Comparison of ENCODE assay signal across 12 mouse cellular contexts in the genomic region with DNA sequence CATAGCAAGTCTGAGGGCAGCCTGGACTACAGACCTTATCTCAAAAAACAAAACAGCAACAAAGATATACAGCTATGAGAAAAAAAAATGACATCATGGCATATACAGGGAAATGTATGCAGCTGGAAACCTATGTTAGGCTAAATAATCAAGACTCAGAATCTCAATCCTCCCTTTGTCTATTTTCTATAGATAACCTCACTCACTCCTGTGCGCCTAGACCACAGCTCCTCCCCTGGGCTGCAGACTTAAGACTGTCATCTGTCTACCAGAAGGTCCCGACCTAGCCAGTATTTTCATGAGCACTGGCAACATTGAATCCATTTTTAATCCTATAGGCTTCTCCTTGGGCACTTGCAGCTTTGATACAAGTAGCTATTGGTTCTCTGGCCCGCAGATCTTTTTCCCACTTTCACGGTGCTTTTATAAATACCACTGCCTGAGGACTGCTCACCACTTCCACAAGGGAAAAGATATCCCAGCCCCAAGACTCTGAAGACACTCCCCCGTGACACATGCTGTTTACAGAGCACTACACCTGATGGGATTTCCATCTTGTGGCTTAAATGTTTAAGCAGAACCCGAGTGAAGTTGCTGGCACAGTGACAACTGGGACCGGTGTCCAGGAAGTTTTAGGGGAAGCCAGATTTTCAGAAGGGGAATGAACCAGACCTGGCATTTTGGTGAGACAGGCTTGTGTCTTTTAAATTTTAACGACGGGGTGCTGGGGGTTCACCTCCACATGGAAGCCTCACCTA.
DNase-seq lines count a peak whose midpoint lies in the region; ATAC-seq lines count a peak whose summit lies in the region.
"Had no signal": no experiment of that assay in that cellular context is flagged by ENCODE, and none has a peak within 500 bp of the region (broad histone marks: within the 10 kb centered on the region; RNA-seq: fewer than 3 reads in every experiment).

No protein-coding gene starts in this region.

- no peak overlapping the region for H3K4me3 ChIP-seq in heart, embryonic 12.5 days
- H3K4me3 ChIP-seq in midbrain, embryonic 14.5 days (replicated peaks; ENCODE audit: low read depth, low read length) = no peak overlapping the region
- H3K4me3 ChIP-seq in midbrain, embryonic 15.5 days = no peak overlapping the region
- no peak overlapping the region for H3K4me3 ChIP-seq in stomach, embryonic 16.5 days (replicated peaks; ENCODE audit: low read length)
- no peak overlapping the region for H3K4me3 ChIP-seq in hindbrain, embryonic 11.5 days (ENCODE audit: low read depth, low read length)
- H3K4me3 ChIP-seq: liver, embryonic 13.5 days; neural tube, embryonic 12.5 days had no signal

- WGBS in heart, embryonic 12.5 days = 63% methylated on average over 9 of the region's 9 CpGs
- WGBS in midbrain, embryonic 14.5 days = 46% methylated on average over 9 of the region's 9 CpGs
- WGBS in midbrain, embryonic 15.5 days = 45% methylated on average over 9 of the region's 9 CpGs
- 43% methylated on average over 9 of the region's 9 CpGs for WGBS in stomach, embryonic 16.5 days
- 60% methylated on average over 9 of the region's 9 CpGs for WGBS in hindbrain, embryonic 11.5 days

- H3K4me1 ChIP-seq in heart, embryonic 12.5 days (replicated peaks) = peaks cover 20% of the 10 kb centered on the region
- H3K4me1 ChIP-seq in midbrain, embryonic 14.5 days (ENCODE audit: control insufficient read depth, insufficient read depth, low read length) = peaks cover 31% of the 10 kb centered on the region
- H3K4me1 ChIP-seq in midbrain, embryonic 15.5 days = peaks cover 16% of the 10 kb centered on the region
- H3K4me1 ChIP-seq in stomach, embryonic 16.5 days (ENCODE audit: control insufficient read depth, insufficient read depth, low read length) = peaks cover 34% of the 10 kb centered on the region
- H3K4me1 ChIP-seq in hindbrain, embryonic 11.5 days (replicated peaks; ENCODE audit: control insufficient read depth, insufficient read depth, low read length) = no peaks in the 10 kb centered on the region

- no peaks in the 10 kb centered on the region for H3K27me3 ChIP-seq in heart, embryonic 12.5 days (replicated peaks)
- H3K27me3 ChIP-seq in midbrain, embryonic 14.5 days (ENCODE audit: control insufficient read depth, insufficient read depth, low read length) = 0 out of 2 replicates have a peak, but pooled peaks cover 7% of the 10 kb centered on the region
- H3K27me3 ChIP-seq in midbrain, embryonic 15.5 days (replicated peaks) = no peaks in the 10 kb centered on the region
- no peaks in the 10 kb centered on the region for H3K27me3 ChIP-seq in stomach, embryonic 16.5 days (ENCODE audit: control insufficient read depth, insufficient read depth, low read length)
- H3K27me3 ChIP-seq in hindbrain, embryonic 11.5 days (ENCODE audit: control insufficient read depth, insufficient read depth, low read length) = no peaks in the 10 kb centered on the region
- H3K27me3 ChIP-seq: liver, embryonic 13.5 days; neural tube, embryonic 12.5 days had no signal

- no peak for ATAC-seq in heart, embryonic 12.5 days (ENCODE audit: insufficient number of reproducible peaks, low FRiP score)
- no peak for ATAC-seq in midbrain, embryonic 14.5 days (ENCODE audit: low FRiP score, low TSS enrichment)
- ATAC-seq in midbrain, embryonic 15.5 days (replicated peaks) = no peak
- ATAC-seq in stomach, embryonic 16.5 days (ENCODE audit: insufficient read depth, low FRiP score) = no peak
- no peak for ATAC-seq in hindbrain, embryonic 11.5 days (ENCODE audit: low FRiP score)
- ATAC-seq: inflammation-experienced regulatory T-cells, adult 6 months had no signal

- H3K9me3 ChIP-seq in heart, embryonic 12.5 days (replicated peaks) = no peaks in the 10 kb centered on the region
- no peaks in the 10 kb centered on the region for H3K9me3 ChIP-seq in midbrain, embryonic 14.5 days (ENCODE audit: control insufficient read depth, low read length)
- H3K9me3 ChIP-seq in midbrain, embryonic 15.5 days = no peaks in the 10 kb centered on the region
- no peaks in the 10 kb centered on the region for H3K9me3 ChIP-seq in stomach, embryonic 16.5 days (replicated peaks; ENCODE audit: control insufficient read depth, low read length)
- no peaks in the 10 kb centered on the region for H3K9me3 ChIP-seq in hindbrain, embryonic 11.5 days (ENCODE audit: control insufficient read depth, low read length)
- H3K9me3 ChIP-seq: liver, embryonic 13.5 days; neural tube, embryonic 12.5 days had no signal

- peak; percentile 98 for DNase-seq in heart, adult 11 months
- peak; percentile 15 for DNase-seq in midbrain, embryonic 14.5 days
- DNase-seq in heart, postnatal 14 days = peak; percentile 61 to 66
- DNase-seq in hindbrain, embryonic 11.5 days (ENCODE audit: low spot score) = no peak
- no peak for DNase-seq in thymus, postnatal 10 days (ENCODE audit: low spot score in 2 of 2)
- DNase-seq: cerebellum, adult 11 months; liver, embryonic 13.5 days had no signal

- H3K36me3 ChIP-seq in heart, embryonic 12.5 days = peaks cover 19% of the 10 kb centered on the region
- H3K36me3 ChIP-seq in midbrain, embryonic 14.5 days (ENCODE audit: control insufficient read depth, insufficient read depth, low read length) = no peaks in the 10 kb centered on the region
- no peaks in the 10 kb centered on the region for H3K36me3 ChIP-seq in midbrain, embryonic 15.5 days (replicated peaks)
- H3K36me3 ChIP-seq in stomach, embryonic 16.5 days (ENCODE audit: control insufficient read depth, insufficient read depth, low read length) = no peaks in the 10 kb centered on the region
- H3K36me3 ChIP-seq in hindbrain, embryonic 11.5 days (ENCODE audit: control insufficient read depth, insufficient read depth, low read length) = no peaks in the 10 kb centered on the region
- H3K36me3 ChIP-seq: neural tube, embryonic 12.5 days had no signal

- H3K27ac ChIP-seq in heart, embryonic 12.5 days (ENCODE audit: poor library complexity, severe bottlenecking) = no peak overlapping the region
- H3K27ac ChIP-seq in midbrain, embryonic 14.5 days (replicated peaks; ENCODE audit: low read depth, low read length) = 0 out of 2 replicates have a peak overlapping the region, but pooled peaks have one; percentile 10
- no peak overlapping the region for H3K27ac ChIP-seq in midbrain, embryonic 15.5 days
- H3K27ac ChIP-seq in stomach, embryonic 16.5 days (ENCODE audit: low read length) = peak overlapping the region; percentile 7; the same call in 1 of the 2 replicates
- H3K27ac ChIP-seq in hindbrain, embryonic 11.5 days (ENCODE audit: low read depth, low read length) = no peak overlapping the region
- H3K27ac ChIP-seq: liver, embryonic 13.5 days; neural tube, embryonic 12.5 days had no signal

- intact Hi-C loops in heart, postnatal 14 days (cut with DNase I) = loop anchor here (2.0 kb wide), 1 partner anchor 14 kb away; no protein-coding TSS in a partner anchor

- H3K4me2 ChIP-seq in heart, embryonic 12.5 days = no peak overlapping the region
- no peak overlapping the region for H3K4me2 ChIP-seq in midbrain, embryonic 14.5 days (ENCODE audit: low read length)
- H3K4me2 ChIP-seq in midbrain, embryonic 15.5 days = no peak overlapping the region
- no peak overlapping the region for H3K4me2 ChIP-seq in stomach, embryonic 16.5 days (ENCODE audit: low read depth, low read length)
- no peak overlapping the region for H3K4me2 ChIP-seq in hindbrain, embryonic 11.5 days (replicated peaks; ENCODE audit: low read depth, low read length)
- H3K4me2 ChIP-seq: liver, embryonic 13.5 days; neural tube, embryonic 12.5 days had no signal

- H3K9ac ChIP-seq in heart, embryonic 12.5 days = no peak overlapping the region
- H3K9ac ChIP-seq in midbrain, embryonic 14.5 days (replicated peaks; ENCODE audit: low read length) = no peak overlapping the region
- H3K9ac ChIP-seq in midbrain, embryonic 15.5 days = no peak overlapping the region
- H3K9ac ChIP-seq in stomach, embryonic 16.5 days (ENCODE audit: low read length) = no peak overlapping the region
- no peak overlapping the region for H3K9ac ChIP-seq in hindbrain, embryonic 11.5 days (ENCODE audit: low read depth, low read length)
- H3K9ac ChIP-seq: liver, embryonic 13.5 days; neural tube, embryonic 12.5 days had no signal

Comparison
In these comparisons a context has a peak if more than half of its experiments do, and no peak if none do; other contexts are left out.
1. H3K27ac ChIP-seq: peak in midbrain, embryonic 14.5 days (single experiment) and stomach, embryonic 16.5 days (single experiment); none in heart, embryonic 12.5 days (single experiment), midbrain, embryonic 15.5 days (single experiment) and hindbrain, embryonic 11.5 days (single experiment).
2. DNase-seq: peak in heart, adult 11 months (single experiment), midbrain, embryonic 14.5 days (single experiment) and heart, postnatal 14 days (2 of 2); none in hindbrain, embryonic 11.5 days (single experiment) and thymus, postnatal 10 days (0 of 2).